Mouse (Mus musculus) G1E (cell line): ENCODE data around the gene Msl1. TPM values are rescaled to one million over a fixed set of nuclear protein-coding genes. Genes with fewer than 3 reads are reported as not detected.

Experiments used
- ATAC-seq: 2 replicates; pipeline ENCODE4 v1.8.0; 2016; ENCODE audit warnings: mild to moderate bottlenecking; ENCODE audit not compliant: insufficient number of reproducible peaks, poor library complexity, low FRiP score, severe bottlenecking; ENCODE audit errors: extremely low read depth
- DNase-seq: peaks from one replicate; pipeline ENCODE4 v3.0.0; 2012; ENCODE audit warnings: low spot score
- H3K27me3 ChIP-seq: 2 replicates; pipeline ENCODE4 v1.6.1; 2012; ENCODE audit warnings: mild to moderate bottlenecking, low read length, inconsistent platforms; ENCODE audit not compliant: insufficient read depth
- H3K36me3 ChIP-seq: replicated peaks from 2 replicates; pipeline ENCODE3; 2012; ENCODE audit warnings: mild to moderate bottlenecking, inconsistent platforms
- H3K4me1 ChIP-seq: 2 replicates; pipeline ENCODE4 v1.6.1; 2012; ENCODE audit warnings: low read depth, low read length, inconsistent platforms, mixed read lengths; ENCODE audit not compliant: insufficient read depth
- H3K4me3 ChIP-seq: 2 replicates; pipeline ENCODE4 v1.5.1; 2012; ENCODE audit warnings: low read depth, mild to moderate bottlenecking, inconsistent platforms, low read length, moderate library complexity, mixed read lengths
- H3K9me3 ChIP-seq: replicated peaks from 2 replicates; pipeline ENCODE4 v1.6.1; 2012; ENCODE audit warnings: inconsistent platforms
- CTCF ChIP-seq: IDR thresholded peaks from 2 replicates; pipeline ENCODE4 v1.5.1; 2012; ENCODE audit warnings: low read depth, low read length, inconsistent platforms, mixed read lengths
- GATA1 ChIP-seq: IDR thresholded peaks from 2 replicates; pipeline ENCODE4 v1.6.1; 2012; ENCODE audit warnings: borderline replicate concordance, low read length, inconsistent platforms, mixed read lengths
- GATA2 ChIP-seq: IDR thresholded peaks from 2 replicates; pipeline ENCODE4 v1.6.1; 2012; ENCODE audit warnings: low read depth, low read length, inconsistent platforms, borderline replicate concordance
- POLR2AphosphoS5 ChIP-seq: IDR thresholded peaks from 2 replicates; pipeline ENCODE4 v1.6.1; 2012; ENCODE audit warnings: low read depth, low read length, inconsistent platforms; ENCODE audit not compliant: insufficient replicate concordance
- TAL1 ChIP-seq: conservative IDR thresholded peaks from 2 replicates; pipeline ENCODE4 v1.6.1; 2012; ENCODE audit warnings: low read depth, low read length, inconsistent platforms, mixed read lengths
- polyA plus RNA-seq: library from polyadenylated mRNA; stranded (reverse); fragments of >175 nt; gene quantifications from 2 replicates; pipeline ENCODE4 v1.2.3, GENCODE M21; 2012
- total RNA-seq, 2 experiments: library from RNA; stranded (forward) in 1 of 2; stranded (reverse) in 1 of 2; fragments of 200-1000 nt in 1 of 2; fragments of >200 nt in 1 of 2; fragmentation: Nextera tagmentation in 1 of 2; gene quantifications; 2 replicates each; pipeline ENCODE4 v1.2.3; 2014 to 2017

Msl1 gene
- total and polyA plus RNA-seq, 3 experiments = 36.5 to 45.6 (median 38.0) TPM

- TF ChIP-seq TAL1 (no peak), POLR2AphosphoS5 (no peak), GATA2 (no peak), GATA1 (no peak), CTCF (no peak)
- no peak for ATAC-seq
- Histone ChIP-seq H3K36me3 (peaks cover 39% of the 10 kb centered on the region), H3K4me1 (peaks cover 97% of the 10 kb centered on the region), H3K9me3 (no peaks in the 10 kb centered on the region), H3K27me3 (no peaks in the 10 kb centered on the region; the same call in 1 of the 2 replicates), H3K4me3 (no peak overlapping the region)
- no peak for DNase-seq
These were observed 23.3 kb upstream of the Msl1 start for GRCm38 (mm10) chr11:98771844-98772525.

GRCm38 (mm10) chr11:98772667-98773171, 22.6 kb upstream of the Msl1 start:
- ATAC-seq (no peak), DNase-seq (no peak)
- Histone ChIP-seq H3K27me3 (no peaks in the 10 kb centered on the region; the same call in 1 of the 2 replicates), H3K9me3 (no peaks in the 10 kb centered on the region), H3K4me3 (no peak overlapping the region), H3K36me3 (peaks cover 38% of the 10 kb centered on the region), H3K4me1 (peaks cover 95% of the 10 kb centered on the region)
- no peak for TF ChIP-seq GATA2
- no peak for TF ChIP-seq GATA1
- TF ChIP-seq CTCF = no peak
- no peak for TF ChIP-seq TAL1
- TF ChIP-seq POLR2AphosphoS5 = no peak

GRCm38 (mm10) chr11:98773635-98774295, 21.6 kb upstream of the Msl1 start:
- H3K4me3 ChIP-seq = peak overlapping the region; percentile 64; the same call in 1 of the 2 replicates
- ATAC-seq (peak; percentile 96), DNase-seq (peak; percentile 92)
- no peaks in the 10 kb centered on the region for H3K9me3 ChIP-seq
- TF ChIP-seq GATA2 = no peak
- TF ChIP-seq TAL1 = no peak
- no peak for TF ChIP-seq CTCF
- no peak for TF ChIP-seq POLR2AphosphoS5
- TF ChIP-seq GATA1 = no peak
- peaks cover 32% of the 10 kb centered on the region for H3K36me3 ChIP-seq
- H3K27me3 ChIP-seq = no peaks in the 10 kb centered on the region; the same call in 1 of the 2 replicates
- peaks cover 84% of the 10 kb centered on the region for H3K4me1 ChIP-seq

- DNase-seq (no peak), ATAC-seq (no peak)
- TF ChIP-seq POLR2AphosphoS5 (no peak), CTCF (no peak), GATA2 (no peak), GATA1 (no peak), TAL1 (no peak)
- Histone ChIP-seq H3K27me3 (no peaks in the 10 kb centered on the region; the same call in 1 of the 2 replicates), H3K4me1 (peaks cover 74% of the 10 kb centered on the region), H3K36me3 (peaks cover 22% of the 10 kb centered on the region), H3K4me3 (peak within 1 kb of the TSS; percentile 64; the same call in 1 of the 2 replicates), H3K9me3 (no peaks in the 10 kb centered on the region)
These were observed 20.6 kb upstream of the Msl1 start, which contains the start of gene Nr1d1 for GRCm38 (mm10) chr11:98774582-98775347. Nr1d1 (minus strand) TSS chr11:98775333.

GRCm38 (mm10) chr11:98775348-98776051, 19.8 kb upstream of the Msl1 start:
- no peak for TF ChIP-seq CTCF
- TF ChIP-seq GATA1 = no peak
- TF ChIP-seq GATA2 = no peak
- no peak for TF ChIP-seq TAL1
- no peak for TF ChIP-seq POLR2AphosphoS5
- Histone ChIP-seq H3K9me3 (no peaks in the 10 kb centered on the region), H3K27me3 (no peaks in the 10 kb centered on the region), H3K4me1 (peaks cover 70% of the 10 kb centered on the region), H3K4me3 (peak overlapping the region; percentile 61; the same call in 1 of the 2 replicates), H3K36me3 (peaks cover 15% of the 10 kb centered on the region)
- DNase-seq (no peak), ATAC-seq (0 out of 2 replicates have a peak, but pooled peaks have one; percentile 24)
